Mouse (Mus musculus): ENCODE results near the gene Txnip. TPM values are rescaled to one million over a fixed set of nuclear protein-coding genes. Genes with fewer than 3 reads are reported as not detected.

Txnip gene
- polyA plus RNA-seq, 1 experiment: 42.6 TPM

- Histone ChIP-seq H3K36me3 (ENCODE audit: control insufficient read depth, insufficient read depth) (peaks cover 4% of the 10 kb centered on the region), H3ac (ENCODE audit: control insufficient read depth, insufficient read length) (no peak overlapping the region), H3K4me3 (no peak overlapping the region), H3K79me2 (ENCODE audit: control insufficient read depth, insufficient read depth) (no peaks in the 10 kb centered on the region), H3K27me3 (ENCODE audit: control insufficient read depth, insufficient read depth, insufficient read length) (no peaks in the 10 kb centered on the region), H3K4me2 (ENCODE audit: low read depth) (no peak overlapping the region)
- TF ChIP-seq MYOD1 (IDR thresholded peaks at IDR 0.05; ENCODE audit: control insufficient read depth in 1 of 3, insufficient read length in 2 of 3, low read depth in 2 of 3) (no peak), MAX (IDR thresholded peaks at IDR 0.05; ENCODE audit: low read depth) (no peak), MYOG (IDR thresholded peaks at IDR 0.05; ENCODE audit: control insufficient read depth in 1 of 3, insufficient read depth in 1 of 3, insufficient read length in 2 of 3, low read depth in 2 of 3) (no peak), TCF12 (IDR thresholded peaks at IDR 0.05; ENCODE audit: insufficient read depth, poor library complexity, severe bottlenecking) (no peak), CEBPB (IDR thresholded peaks at IDR 0.05; ENCODE audit: insufficient read depth, poor library complexity, severe bottlenecking) (no peak), E2F4 (IDR thresholded peaks at IDR 0.05; ENCODE audit: insufficient read depth) (no peak), POLR2AphosphoS2 (IDR thresholded peaks at IDR 0.05; ENCODE audit: insufficient read length, low read depth) (no peak), REST (IDR thresholded peaks at IDR 0.05; ENCODE audit: insufficient read depth, insufficient read length) (no peak), USF1 (IDR thresholded peaks at IDR 0.05; ENCODE audit: low read depth) (no peak), SRF (IDR thresholded peaks at IDR 0.05; ENCODE audit: control insufficient read depth, insufficient read length, low read depth) (no peak), POLR2A (IDR thresholded peaks at IDR 0.05; ENCODE audit: insufficient read length, low read depth) (no peak), TCF3 (IDR thresholded peaks at IDR 0.05; ENCODE audit: insufficient read length, low read depth) (no peak)
These were observed 20.9 kb downstream of the Txnip start for GRCm38 (mm10) chr3:96578561-96579238.

- Histone ChIP-seq H3K36me3 (ENCODE audit: control insufficient read depth, insufficient read depth) (peaks cover 4% of the 10 kb centered on the region), H3K79me2 (ENCODE audit: control insufficient read depth, insufficient read depth) (no peaks in the 10 kb centered on the region), H3ac (ENCODE audit: control insufficient read depth, insufficient read length) (no peak overlapping the region), H3K27me3 (ENCODE audit: control insufficient read depth, insufficient read depth, insufficient read length) (no peaks in the 10 kb centered on the region), H3K4me2 (ENCODE audit: low read depth) (no peak overlapping the region), H3K4me3 (no peak overlapping the region)
- TF ChIP-seq MAX (IDR thresholded peaks at IDR 0.05; ENCODE audit: low read depth) (no peak), TCF3 (IDR thresholded peaks at IDR 0.05; ENCODE audit: insufficient read length, low read depth) (no peak), MYOG (IDR thresholded peaks at IDR 0.05; ENCODE audit: control insufficient read depth in 1 of 3, insufficient read depth in 1 of 3, insufficient read length in 2 of 3, low read depth in 2 of 3) (no peak), SRF (IDR thresholded peaks at IDR 0.05; ENCODE audit: control insufficient read depth, insufficient read length, low read depth) (no peak), E2F4 (IDR thresholded peaks at IDR 0.05; ENCODE audit: insufficient read depth) (no peak), CEBPB (IDR thresholded peaks at IDR 0.05; ENCODE audit: insufficient read depth, poor library complexity, severe bottlenecking) (no peak), REST (IDR thresholded peaks at IDR 0.05; ENCODE audit: insufficient read depth, insufficient read length) (no peak), POLR2A (IDR thresholded peaks at IDR 0.05; ENCODE audit: insufficient read length, low read depth) (no peak), MYOD1 (IDR thresholded peaks at IDR 0.05; ENCODE audit: control insufficient read depth in 1 of 3, insufficient read length in 2 of 3, low read depth in 2 of 3) (no peak), USF1 (IDR thresholded peaks at IDR 0.05; ENCODE audit: low read depth) (no peak)
These were observed 21.5 kb downstream of the Txnip start for GRCm38 (mm10) chr3:96579239-96579750.

- Histone ChIP-seq H3K36me3 (ENCODE audit: control insufficient read depth, insufficient read depth) (peaks cover 4% of the 10 kb centered on the region), H3K4me3 (no peak overlapping the region), H3K27me3 (ENCODE audit: control insufficient read depth, insufficient read depth, insufficient read length) (no peaks in the 10 kb centered on the region), H3ac (ENCODE audit: control insufficient read depth, insufficient read length) (no peak overlapping the region), H3K79me2 (ENCODE audit: control insufficient read depth, insufficient read depth) (no peaks in the 10 kb centered on the region), H3K4me2 (ENCODE audit: low read depth) (peak overlapping the region; percentile 55)
- TF ChIP-seq MYOG (IDR thresholded peaks at IDR 0.05; ENCODE audit: control insufficient read depth in 1 of 3, insufficient read depth in 1 of 3, insufficient read length in 2 of 3, low read depth in 2 of 3) (peak in 1 of 3 experiments; percentile 38), CEBPB (IDR thresholded peaks at IDR 0.05; ENCODE audit: insufficient read depth, poor library complexity, severe bottlenecking) (no peak), POLR2AphosphoS2 (IDR thresholded peaks at IDR 0.05; ENCODE audit: insufficient read length, low read depth) (peak; percentile 85)
These were observed 22.2 kb downstream of the Txnip start for GRCm38 (mm10) chr3:96579885-96580454.

DNA sequence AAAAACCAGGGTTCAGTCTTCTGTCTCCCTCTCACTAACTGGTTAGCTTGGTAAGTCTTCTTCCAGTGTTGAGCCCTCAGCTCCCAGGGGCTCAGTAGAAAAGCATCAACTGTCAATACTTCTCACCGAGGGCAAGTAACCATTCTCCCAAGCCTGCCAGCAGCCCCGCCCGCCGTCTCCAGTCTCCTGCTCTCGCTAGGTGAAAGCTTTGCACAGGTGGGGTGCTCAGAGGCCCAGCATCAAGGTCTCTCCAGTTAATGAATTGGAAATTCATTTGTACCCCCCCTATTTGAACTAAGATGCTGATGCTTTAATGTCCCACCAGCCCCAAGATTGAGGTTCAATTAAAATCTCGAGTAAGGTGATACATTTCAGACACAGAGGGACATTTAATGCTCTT, 23.4 kb downstream of the Txnip start:
- TF ChIP-seq CEBPB (IDR thresholded peaks at IDR 0.05; ENCODE audit: insufficient read depth, poor library complexity, severe bottlenecking): no peak
- TF ChIP-seq TCF3 (IDR thresholded peaks at IDR 0.05; ENCODE audit: insufficient read length, low read depth): no peak
- TF ChIP-seq MAX (IDR thresholded peaks at IDR 0.05; ENCODE audit: low read depth): no peak
- no peak for TF ChIP-seq MYOG (IDR thresholded peaks at IDR 0.05; ENCODE audit: control insufficient read depth in 1 of 3, insufficient read depth in 1 of 3, insufficient read length in 2 of 3, low read depth in 2 of 3)
- no peak for TF ChIP-seq E2F4 (IDR thresholded peaks at IDR 0.05; ENCODE audit: insufficient read depth)
- TF ChIP-seq SRF (IDR thresholded peaks at IDR 0.05; ENCODE audit: control insufficient read depth, insufficient read length, low read depth): no peak
- TF ChIP-seq TCF12 (IDR thresholded peaks at IDR 0.05; ENCODE audit: insufficient read depth, poor library complexity, severe bottlenecking): no peak
- TF ChIP-seq USF1 (IDR thresholded peaks at IDR 0.05; ENCODE audit: low read depth): no peak
- TF ChIP-seq MYOD1 (IDR thresholded peaks at IDR 0.05; ENCODE audit: control insufficient read depth in 1 of 3, insufficient read length in 2 of 3, low read depth in 2 of 3): no peak
- TF ChIP-seq POLR2A (IDR thresholded peaks at IDR 0.05; ENCODE audit: insufficient read length, low read depth): no peak
- TF ChIP-seq REST (IDR thresholded peaks at IDR 0.05; ENCODE audit: insufficient read depth, insufficient read length): no peak
- TF ChIP-seq POLR2AphosphoS2 (IDR thresholded peaks at IDR 0.05; ENCODE audit: insufficient read length, low read depth): no peak
- H3K36me3 ChIP-seq (ENCODE audit: control insufficient read depth, insufficient read depth): peaks cover 4% of the 10 kb centered on the region
- H3K4me3 ChIP-seq: no peak overlapping the region
- no peak overlapping the region for H3ac ChIP-seq (ENCODE audit: control insufficient read depth, insufficient read length)
- H3K27me3 ChIP-seq (ENCODE audit: control insufficient read depth, insufficient read depth, insufficient read length): no peaks in the 10 kb centered on the region
- no peak overlapping the region for H3K4me2 ChIP-seq (ENCODE audit: low read depth)
- no peaks in the 10 kb centered on the region for H3K79me2 ChIP-seq (ENCODE audit: control insufficient read depth, insufficient read depth)

Data from myocyte (in vitro differentiated cells).